Mouse (Mus musculus) forebrain, embryonic 12.5 days (tissue): ENCODE data around the gene Tifab. TPM values are rescaled to one million over a fixed set of nuclear protein-coding genes. Genes with fewer than 3 reads are reported as not detected.

ENCODE experiments used
- ATAC-seq: fragments of 200-750 bp; cut with Nextera tagmentation; 2 replicates; pipeline ENCODE4 v1.8.0; 2017; ENCODE audit warnings: moderate TSS enrichment; ENCODE audit not compliant: low FRiP score
- H3K27ac ChIP-seq: fragments of 300-500 bp; sonication (generic); 2 replicates; pipeline ENCODE4 v1.5.1; 2016; ENCODE audit warnings: mild to moderate bottlenecking
- H3K27me3 ChIP-seq: fragments of 300-500 bp; sonication (generic); 2 replicates; pipeline ENCODE4 v1.6.1; 2016; ENCODE audit warnings: mild to moderate bottlenecking
- H3K36me3 ChIP-seq: fragments of 300-500 bp; sonication (generic); replicated peaks from 2 replicates; pipeline ENCODE4 v1.6.1; 2016; ENCODE audit warnings: mild to moderate bottlenecking
- H3K4me1 ChIP-seq: fragments of 300-500 bp; sonication (generic); 2 replicates; pipeline ENCODE4 v1.6.1; 2016
- H3K4me2 ChIP-seq: fragments of 300-500 bp; sonication (generic); 2 replicates; pipeline ENCODE4 v1.6.1; 2016; ENCODE audit warnings: mild to moderate bottlenecking, moderate library complexity
- H3K4me3 ChIP-seq: fragments of 300-500 bp; sonication (generic); replicated peaks from 2 replicates; pipeline ENCODE4 v1.5.1; 2016; ENCODE audit warnings: mild to moderate bottlenecking
- H3K9ac ChIP-seq: fragments of 300-500 bp; sonication (generic); 2 replicates; pipeline ENCODE4 v1.6.1; 2016; ENCODE audit warnings: mild to moderate bottlenecking
- H3K9me3 ChIP-seq: fragments of 300-500 bp; sonication (generic); 2 replicates; pipeline ENCODE4 v1.6.1; 2016
- WGBS: fragments of 180-500 bp; shearing (Covaris S2); methylation state at CpG from one replicate; pipeline ENCODE4 v1.1.7; 2016; 5-methylcytosine and 5-hydroxymethylcytosine counted together
- polyA plus RNA-seq: library from polyadenylated mRNA; unstranded; fragments of >200 nt; fragmentation: Nextera tagmentation; extraction: Ambion mirVana; gene quantifications from 2 replicates; pipeline ENCODE4 v1.2.1, GENCODE M21; 2016

The Tifab gene
- polyA plus RNA-seq: 0.64 and 0.77 TPM in 2 replicates

GRCm38 (mm10) chr13:56178416-56179035, at the start of gene Tifab:
Gene Tifab, minus strand, starts transcription at chr13:56178885.
- WGBS: 90% methylated on average over 16 of the region's 16 CpGs
- no peak within 1 kb of the TSS for H3K9ac ChIP-seq
- no peak within 1 kb of the TSS for H3K27ac ChIP-seq
- H3K27me3 ChIP-seq: peaks cover 11% of the 10 kb centered on the region; the same call in 1 of the 2 replicates
- H3K9me3 ChIP-seq: no peaks in the 10 kb centered on the region
- ATAC-seq: no peak
- H3K36me3 ChIP-seq: no peaks in the 10 kb centered on the region
- H3K4me1 ChIP-seq: no peaks in the 10 kb centered on the region
- no peak within 1 kb of the TSS for H3K4me2 ChIP-seq
- H3K4me3 ChIP-seq: no peak within 1 kb of the TSS

GRCm38 (mm10) chr13:56226175-56226954, 47.7 kb upstream of the Tifab start:
- no peak overlapping the region for H3K9ac ChIP-seq
- no peaks in the 10 kb centered on the region for H3K9me3 ChIP-seq
- H3K4me1 ChIP-seq: peaks cover 58% of the 10 kb centered on the region
- H3K36me3 ChIP-seq: no peaks in the 10 kb centered on the region
- peaks cover 81% of the 10 kb centered on the region for H3K27me3 ChIP-seq
- 15% methylated on average over 10 of the region's 10 CpGs for WGBS
- ATAC-seq: no peak
- no peak overlapping the region for H3K4me3 ChIP-seq
- no peak overlapping the region for H3K27ac ChIP-seq
- H3K4me2 ChIP-seq: no peak overlapping the region

GRCm38 (mm10) chr13:56223625-56224024, 44.9 kb upstream of the Tifab start:
- no peak overlapping the region for H3K9ac ChIP-seq
- peak overlapping the region; percentile 19; the same call in 1 of the 2 replicates for H3K27ac ChIP-seq
- H3K4me3 ChIP-seq: no peak overlapping the region
- no peaks in the 10 kb centered on the region for H3K9me3 ChIP-seq
- 5% methylated on average over 21 of the region's 21 CpGs for WGBS
- peak overlapping the region; percentile 27 for H3K4me2 ChIP-seq
- no peak for ATAC-seq
- no peaks in the 10 kb centered on the region for H3K36me3 ChIP-seq
- H3K27me3 ChIP-seq: peaks cover 80% of the 10 kb centered on the region
- peaks cover 57% of the 10 kb centered on the region for H3K4me1 ChIP-seq

GRCm38 (mm10) chr13:56222849-56223246, 44.2 kb upstream of the Tifab start:
- Histone ChIP-seq H3K4me2 (peak overlapping the region; percentile 63), H3K9ac (no peak overlapping the region), H3K27ac (peak overlapping the region; percentile 97), H3K4me1 (peaks cover 49% of the 10 kb centered on the region), H3K27me3 (peaks cover 80% of the 10 kb centered on the region), H3K36me3 (no peaks in the 10 kb centered on the region), H3K4me3 (no peak overlapping the region), H3K9me3 (no peaks in the 10 kb centered on the region)
- ATAC-seq: no peak
- WGBS: 12% methylated on average over 4 of the region's 4 CpGs

- H3K4me3 ChIP-seq: peak overlapping the region; percentile 36
- H3K27ac ChIP-seq: peak overlapping the region; percentile 97
- H3K4me1 ChIP-seq: peaks cover 45% of the 10 kb centered on the region
- peak overlapping the region; percentile 50 for H3K9ac ChIP-seq
- 2% methylated on average over 50 of the region's 50 CpGs for WGBS
- no peaks in the 10 kb centered on the region for H3K9me3 ChIP-seq
- peak; percentile 76 for ATAC-seq
- peaks cover 77% of the 10 kb centered on the region for H3K27me3 ChIP-seq
- peak overlapping the region; percentile 63 for H3K4me2 ChIP-seq
- no peaks in the 10 kb centered on the region for H3K36me3 ChIP-seq
Measured at GRCm38 (mm10) chr13:56221995-56222848, 43.5 kb upstream of the Tifab start.

- Histone ChIP-seq H3K27ac (peak overlapping the region; percentile 97), H3K36me3 (no peaks in the 10 kb centered on the region), H3K27me3 (peaks cover 77% of the 10 kb centered on the region), H3K4me2 (peak overlapping the region; percentile 63), H3K9ac (peak overlapping the region; percentile 50), H3K4me3 (peak overlapping the region; percentile 36), H3K9me3 (no peaks in the 10 kb centered on the region), H3K4me1 (peaks cover 44% of the 10 kb centered on the region)
- WGBS: 1% methylated on average over 46 of the region's 46 CpGs
- peak; percentile 87 for ATAC-seq
Measured at GRCm38 (mm10) chr13:56221129-56221910, 42.6 kb upstream of the Tifab start.

- 55% methylated on average over 9 of the region's 9 CpGs for WGBS
- Histone ChIP-seq H3K4me1 (peaks cover 60% of the 10 kb centered on the region), H3K4me3 (no peak overlapping the region), H3K36me3 (no peaks in the 10 kb centered on the region), H3K9me3 (no peaks in the 10 kb centered on the region), H3K9ac (no peak overlapping the region), H3K4me2 (no peak overlapping the region), H3K27ac (no peak overlapping the region), H3K27me3 (peaks cover 71% of the 10 kb centered on the region)
- no peak for ATAC-seq
Measured at GRCm38 (mm10) chr13:56219254-56219653, 40.6 kb upstream of the Tifab start.

GRCm38 (mm10) chr13:56216090-56216489, 37.4 kb upstream of the Tifab start:
- WGBS: 14% methylated on average over 4 of the region's 4 CpGs
- ATAC-seq: peak; percentile 31; the same call in 1 of the 2 replicates
- peaks cover 34% of the 10 kb centered on the region for H3K4me1 ChIP-seq
- H3K27me3 ChIP-seq: peaks cover 75% of the 10 kb centered on the region
- H3K4me2 ChIP-seq: no peak overlapping the region
- no peak overlapping the region for H3K9ac ChIP-seq
- H3K36me3 ChIP-seq: no peaks in the 10 kb centered on the region
- no peak overlapping the region for H3K4me3 ChIP-seq
- H3K27ac ChIP-seq: peak overlapping the region; percentile 59; the same call in 1 of the 2 replicates
- peaks cover 2% of the 10 kb centered on the region; the same call in 1 of the 2 replicates for H3K9me3 ChIP-seq

- Histone ChIP-seq H3K9me3 (peaks cover 7% of the 10 kb centered on the region; the same call in 1 of the 2 replicates), H3K36me3 (no peaks in the 10 kb centered on the region), H3K27me3 (peaks cover 83% of the 10 kb centered on the region), H3K4me3 (no peak overlapping the region), H3K9ac (no peak overlapping the region), H3K27ac (peak overlapping the region; percentile 50; the same call in 1 of the 2 replicates), H3K4me1 (peaks cover 32% of the 10 kb centered on the region), H3K4me2 (no peak overlapping the region)
- WGBS: 11% methylated on average over 5 of the region's 5 CpGs
- ATAC-seq: no peak
Measured at GRCm38 (mm10) chr13:56214633-56215032, 35.9 kb upstream of the Tifab start.

- no peak overlapping the region for H3K9ac ChIP-seq
- H3K4me2 ChIP-seq: peak overlapping the region; percentile 45
- no peak overlapping the region for H3K4me3 ChIP-seq
- 3% methylated on average over 8 of the region's 8 CpGs for WGBS
- H3K27me3 ChIP-seq: peaks cover 72% of the 10 kb centered on the region
- ATAC-seq: peak; percentile 52; the same call in 1 of the 2 replicates
- H3K4me1 ChIP-seq: peaks cover 29% of the 10 kb centered on the region
- peaks cover 7% of the 10 kb centered on the region; the same call in 1 of the 2 replicates for H3K9me3 ChIP-seq
- no peaks in the 10 kb centered on the region for H3K36me3 ChIP-seq
- H3K27ac ChIP-seq: peak overlapping the region; percentile 85
Measured at GRCm38 (mm10) chr13:56209067-56209411, 30.4 kb upstream of the Tifab start.

GRCm38 (mm10) chr13:56208225-56209066, 29.8 kb upstream of the Tifab start:
- Histone ChIP-seq H3K36me3 (no peaks in the 10 kb centered on the region), H3K27me3 (peaks cover 69% of the 10 kb centered on the region), H3K4me3 (no peak overlapping the region), H3K9me3 (peaks cover 7% of the 10 kb centered on the region; the same call in 1 of the 2 replicates), H3K27ac (peak overlapping the region; percentile 92), H3K4me1 (peaks cover 28% of the 10 kb centered on the region), H3K9ac (no peak overlapping the region), H3K4me2 (peak overlapping the region; percentile 45)
- peak; percentile 93 for ATAC-seq
- WGBS: 1% methylated on average over 35 of the region's 35 CpGs
